Mouse (Mus musculus) fat pad, adult 2 months (tissue): ENCODE results near the gene Epb41l3.

Experiments
- DNase-seq: peaks from one replicate; pipeline ENCODE4 v3.0.0-alpha.2; 2011; ENCODE audit warnings: low read depth, low spot score; ENCODE audit errors: extremely low read depth

Gene Epb41l3

GRCm38 (mm10) chr17:69231360-69231759 is 155.9 kb downstream of the Epb41l3 start:
- DNase-seq = no peak

- no peak for DNase-seq
These were observed 161.7 kb downstream of the Epb41l3 start for GRCm38 (mm10) chr17:69237172-69237571.

GRCm38 (mm10) chr17:69238810-69239373 is 163.4 kb downstream of the Epb41l3 start:
- no peak for DNase-seq

GRCm38 (mm10) chr17:69239423-69239822 is 163.9 kb downstream of the Epb41l3 start:
- DNase-seq = no peak

- no peak for DNase-seq
These were observed 180.4 kb downstream of the Epb41l3 start for GRCm38 (mm10) chr17:69255834-69256233.

GRCm38 (mm10) chr17:69256441-69256840 is 181.0 kb downstream of the Epb41l3 start:
- no peak for DNase-seq

- DNase-seq = no peak
These were observed 188.5 kb downstream of the Epb41l3 start for GRCm38 (mm10) chr17:69263810-69264565.

- DNase-seq = no peak
These were observed 189.7 kb downstream of the Epb41l3 start for GRCm38 (mm10) chr17:69265171-69265570.

GRCm38 (mm10) chr17:69265759-69266463 is 190.4 kb downstream of the Epb41l3 start:
- DNase-seq = no peak

- no peak for DNase-seq
These were observed 191.5 kb downstream of the Epb41l3 start for GRCm38 (mm10) chr17:69266936-69267335.

- no peak for DNase-seq
These were observed 192.0 kb downstream of the Epb41l3 start for GRCm38 (mm10) chr17:69267526-69267925.

- DNase-seq = no peak
These were observed 201.9 kb downstream of the Epb41l3 start for GRCm38 (mm10) chr17:69277362-69277761.

GRCm38 (mm10) chr17:69284511-69284910 is 209.0 kb downstream of the Epb41l3 start:
- no peak for DNase-seq

GRCm38 (mm10) chr17:69288130-69288529 is 212.6 kb downstream of the Epb41l3 start:
- no peak for DNase-seq

- DNase-seq = no peak
These were observed 214.8 kb downstream of the Epb41l3 start for GRCm38 (mm10) chr17:69290272-69290671.

- DNase-seq = no peak
These were observed 226.1 kb downstream of the Epb41l3 start for GRCm38 (mm10) chr17:69301552-69301951.

- DNase-seq = no peak
These were observed 228.2 kb downstream of the Epb41l3 start for GRCm38 (mm10) chr17:69303579-69304274.

- DNase-seq = no peak
These were observed 232.2 kb downstream of the Epb41l3 start for GRCm38 (mm10) chr17:69307636-69308035.

GRCm38 (mm10) chr17:69309872-69310271 is 234.4 kb downstream of the Epb41l3 start:
- no peak for DNase-seq

GRCm38 (mm10) chr17:69320496-69320895 is 245.0 kb downstream of the Epb41l3 start:
- DNase-seq = no peak

GRCm38 (mm10) chr17:69322721-69323120 is 247.2 kb downstream of the Epb41l3 start:
- no peak for DNase-seq
